Mouse (Mus musculus) heart, postnatal 0 days (tissue): Measurements from ENCODE around the gene Acot7.

Experiments used
- CTCF ChIP-seq: IDR thresholded peaks from 2 replicates; pipeline ENCODE4 v1.5.1; 2016; ENCODE audit warnings: antibody characterized with exemption, control low read depth, low read depth
- EP300 ChIP-seq: IDR thresholded peaks from 2 replicates; pipeline ENCODE4 v1.6.1; 2016; ENCODE audit warnings: antibody characterized with exemption, low read depth

DNA sequence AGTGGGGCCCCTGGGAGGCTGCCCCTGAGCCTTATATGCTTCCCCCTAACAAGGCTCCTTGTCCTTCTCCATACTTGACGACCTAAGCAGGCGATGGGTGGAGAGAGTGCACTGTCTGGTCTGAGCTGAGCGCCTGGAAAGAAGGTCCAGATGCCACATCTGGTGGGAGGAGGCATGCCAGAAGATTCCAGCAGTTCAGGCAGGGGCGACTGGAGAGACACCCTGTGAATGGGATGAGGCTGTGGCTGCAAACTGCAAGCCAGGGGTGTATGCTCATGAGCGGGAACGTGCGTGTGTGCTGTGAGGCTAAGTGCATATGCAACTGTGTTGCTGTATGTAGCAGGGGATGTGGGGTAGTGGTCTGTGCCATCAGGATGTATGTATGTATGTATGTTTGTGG, 94.1 kb downstream of the Acot7 start:
- no peak for TF ChIP-seq CTCF
- no peak for TF ChIP-seq EP300
